Mouse (Mus musculus) erythroblast, adult 5-6 weeks (primary cell): Measurements from ENCODE around the gene Pik3c2b. TPM values are rescaled to one million over a fixed set of nuclear protein-coding genes. Genes with fewer than 3 reads are reported as not detected.

Experiments used
- total RNA-seq, 2 experiments: library from RNA; stranded (forward) in 1 of 2; stranded (reverse) in 1 of 2; fragments of 150-400 nt in 1 of 2; fragments of 200-764, 138-1000 nt in 1 of 2; gene quantifications; 2 replicates each; pipeline versions ENCODE4 v1.2.3 to v1.2.4; 2015 to 2017; ENCODE audit warnings: low replicate concordance in 2 of 2

The Pik3c2b gene
- total RNA-seq, 2 experiments from 2014 or later = 0.17 to 0.38 TPM

Other genes with a start within 250 kb of the Pik3c2b start
- not detected in 2 replicates for gene Lrrn2, start 165.4 kb upstream of the Pik3c2b start, total RNA-seq (2015; ENCODE audit: low replicate concordance)
- gene Lrrn2, start 165.4 kb upstream of the Pik3c2b start, total RNA-seq (2017; ENCODE audit: low replicate concordance) = not detected in 2 replicates
- 38.2 and 53.6 TPM in 2 replicates for gene Mdm4, start 15.1 kb upstream of the Pik3c2b start, total RNA-seq (2015; ENCODE audit: low replicate concordance)
- 69.9 and 74.2 TPM in 2 replicates for gene Mdm4, start 15.1 kb upstream of the Pik3c2b start, total RNA-seq (2017; ENCODE audit: low replicate concordance)
- gene Ppp1r15b, start 85.5 kb downstream of the Pik3c2b start, total RNA-seq (2015; ENCODE audit: low replicate concordance) = 37.1 and 44.3 TPM in 2 replicates
- gene Ppp1r15b, start 85.5 kb downstream of the Pik3c2b start, total RNA-seq (2017; ENCODE audit: low replicate concordance) = 72.2 and 83.8 TPM in 2 replicates
- 0.63 TPM in 1 of 2 replicates, not detected in the other for gene Plekha6, start 118.5 kb downstream of the Pik3c2b start, total RNA-seq (2015; ENCODE audit: low replicate concordance)
- gene Plekha6, start 118.5 kb downstream of the Pik3c2b start, total RNA-seq (2017; ENCODE audit: low replicate concordance) = 0.68 and 0.98 TPM in 2 replicates